Mouse (Mus musculus): ENCODE measurements around the gene Pitpnm3. TPM values are rescaled to one million over a fixed set of nuclear protein-coding genes. Genes with fewer than 3 reads are reported as not detected.

Pitpnm3 gene
- total and polyA plus RNA-seq, 2 experiments = 0.06 to 0.18 TPM

DNA sequence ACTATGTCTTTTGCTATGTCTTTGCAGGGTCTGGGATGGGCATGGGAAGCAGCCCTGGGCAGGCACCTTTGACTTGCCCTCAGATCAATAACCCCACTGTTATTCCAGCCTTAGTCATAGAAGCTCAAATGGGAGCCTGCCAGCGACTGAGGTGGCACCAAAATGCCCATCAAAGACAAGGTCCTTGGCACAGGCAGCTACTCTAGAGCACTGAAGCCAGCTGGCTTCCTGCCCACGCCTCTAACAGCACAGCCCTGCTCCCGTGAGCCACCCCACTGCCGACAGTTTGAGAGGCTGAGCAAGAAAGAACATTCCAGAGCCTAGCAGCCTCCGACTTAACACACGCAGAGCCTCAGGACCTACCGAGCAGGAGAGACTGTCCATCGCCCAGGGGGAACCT, 70.5 kb downstream of the Pitpnm3 start:
- H3K4me1 ChIP-seq (ENCODE audit: control insufficient read depth, insufficient read depth, low read length) = no peaks in the 10 kb centered on the region
- no peak overlapping the region for H3K4me3 ChIP-seq (ENCODE audit: insufficient read depth, low read depth, low read length)
- H3K27ac ChIP-seq (replicated peaks; ENCODE audit: insufficient read depth, low read depth, low read length) = no peak overlapping the region
- no peaks in the 10 kb centered on the region for H3K27me3 ChIP-seq (ENCODE audit: control insufficient read depth, insufficient read depth, low read length)
- no peaks in the 10 kb centered on the region for H3K79me2 ChIP-seq (ENCODE audit: control insufficient read depth, insufficient read depth, low read length)
- 56% methylated on average over 8 of the region's 8 CpGs for WGBS
- H3K9ac ChIP-seq (ENCODE audit: low read depth, low read length) = no peak overlapping the region
- DNase-seq (ENCODE audit: extremely low read depth, low read depth, low spot score) = peak; percentile 47
- TF ChIP-seq CTCF (IDR thresholded peaks at IDR 0.05; ENCODE audit: low read depth, low read length) = no peak
- no peak for TF ChIP-seq POLR2A (IDR thresholded peaks at IDR 0.05; ENCODE audit: extremely low read depth, insufficient read depth, low read length)
- H3K36me3 ChIP-seq (ENCODE audit: control insufficient read depth, insufficient read depth, low read length) = no peaks in the 10 kb centered on the region

DNA sequence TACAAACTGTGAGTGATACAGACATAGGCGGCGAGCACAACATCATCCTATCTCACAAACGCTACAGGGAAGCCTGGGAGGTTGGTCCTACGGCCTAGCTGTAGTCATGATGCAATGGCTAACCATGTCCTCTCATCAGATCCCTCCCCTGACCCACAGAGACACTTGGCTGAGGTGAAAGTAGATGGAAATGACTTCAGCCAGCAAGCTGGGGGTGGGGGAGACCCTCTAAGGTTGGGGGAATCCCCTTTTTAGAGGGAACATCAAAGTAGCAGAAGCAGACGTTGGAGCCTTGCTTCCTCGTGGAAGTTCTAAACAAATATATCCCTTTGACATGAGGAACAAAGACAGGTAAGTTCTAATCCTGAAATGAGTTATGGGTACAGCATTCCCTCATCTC, 71.2 kb downstream of the Pitpnm3 start:
- no peaks in the 10 kb centered on the region for H3K27me3 ChIP-seq (ENCODE audit: control insufficient read depth, insufficient read depth, low read length)
- H3K79me2 ChIP-seq (ENCODE audit: control insufficient read depth, insufficient read depth, low read length) = no peaks in the 10 kb centered on the region
- no peak overlapping the region for H3K4me3 ChIP-seq (ENCODE audit: insufficient read depth, low read depth, low read length)
- H3K9ac ChIP-seq (ENCODE audit: low read depth, low read length) = no peak overlapping the region
- H3K4me1 ChIP-seq (ENCODE audit: control insufficient read depth, insufficient read depth, low read length) = no peaks in the 10 kb centered on the region
- 82% methylated on average over 6 of the region's 6 CpGs for whole genome bisulfite sequencing
- no peak overlapping the region for H3K27ac ChIP-seq (replicated peaks; ENCODE audit: insufficient read depth, low read depth, low read length)
- no peak for DNase-seq (ENCODE audit: extremely low read depth, low read depth, low spot score)
- H3K36me3 ChIP-seq (ENCODE audit: control insufficient read depth, insufficient read depth, low read length) = no peaks in the 10 kb centered on the region
- TF ChIP-seq CTCF (IDR thresholded peaks at IDR 0.05; ENCODE audit: low read depth, low read length) = no peak
- TF ChIP-seq POLR2A (IDR thresholded peaks at IDR 0.05; ENCODE audit: extremely low read depth, insufficient read depth, low read length) = no peak

DNA sequence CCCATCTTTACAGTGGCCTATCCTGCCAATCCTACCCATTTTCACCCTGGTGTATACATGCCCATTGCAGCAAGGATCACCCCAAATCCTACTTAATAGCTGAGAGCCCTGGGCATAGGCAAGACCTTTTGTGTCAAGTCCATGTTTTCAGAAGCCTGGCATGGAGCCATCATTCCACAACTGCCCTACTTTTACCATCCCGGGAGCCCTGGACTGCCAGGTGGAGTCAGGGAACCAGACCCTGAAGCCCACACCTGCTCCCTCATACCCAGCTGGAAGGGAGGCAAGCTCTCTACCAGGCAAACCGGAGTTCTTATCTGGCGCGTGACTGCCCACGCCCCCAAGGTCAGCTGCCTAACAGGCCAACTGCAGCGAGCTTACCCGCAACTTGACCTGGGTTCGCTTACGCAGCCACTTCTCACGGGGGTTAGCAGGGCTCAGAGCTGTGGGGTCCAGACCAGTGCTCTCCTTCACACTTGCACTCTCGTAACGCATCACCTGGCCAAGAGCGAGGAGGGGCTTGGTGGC, 74.4 kb downstream of the Pitpnm3 start:
- H3K4me3 ChIP-seq (ENCODE audit: insufficient read depth, low read depth, low read length) = no peak overlapping the region
- no peaks in the 10 kb centered on the region for H3K4me1 ChIP-seq (ENCODE audit: control insufficient read depth, insufficient read depth, low read length)
- H3K9ac ChIP-seq (ENCODE audit: low read depth, low read length) = no peak overlapping the region
- no peaks in the 10 kb centered on the region for H3K79me2 ChIP-seq (ENCODE audit: control insufficient read depth, insufficient read depth, low read length)
- TF ChIP-seq POLR2A (IDR thresholded peaks at IDR 0.05; ENCODE audit: extremely low read depth, insufficient read depth, low read length) = no peak
- TF ChIP-seq CTCF (IDR thresholded peaks at IDR 0.05; ENCODE audit: low read depth, low read length) = no peak
- H3K27ac ChIP-seq (replicated peaks; ENCODE audit: insufficient read depth, low read depth, low read length) = no peak overlapping the region
- peaks cover 1% of the 10 kb centered on the region; the same call in 1 of the 2 replicates for H3K27me3 ChIP-seq (ENCODE audit: control insufficient read depth, insufficient read depth, low read length)
- no peak for DNase-seq (ENCODE audit: extremely low read depth, low read depth, low spot score)
- H3K36me3 ChIP-seq (ENCODE audit: control insufficient read depth, insufficient read depth, low read length) = no peaks in the 10 kb centered on the region
- WGBS = 49% methylated on average over 13 of the region's 13 CpGs

DNA sequence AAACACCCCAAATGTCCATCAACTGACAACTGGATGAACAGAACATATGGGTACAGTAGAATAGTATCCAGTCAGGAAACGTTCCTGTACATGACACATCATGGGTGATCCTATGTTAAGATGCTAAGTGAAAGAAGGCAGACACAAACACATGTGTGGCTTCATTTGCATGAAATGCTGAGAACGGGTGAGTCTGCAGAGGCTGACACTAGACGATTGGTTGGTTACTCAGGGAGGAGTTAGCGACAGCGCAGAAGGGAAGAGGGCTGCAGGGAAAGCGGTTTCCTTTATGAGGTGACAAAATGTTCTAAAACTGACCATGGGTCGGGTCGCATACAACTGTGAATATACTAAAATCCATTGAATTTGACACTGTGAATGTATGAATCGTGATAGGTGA, 75.2 kb downstream of the Pitpnm3 start:
- Histone ChIP-seq H3K36me3 (ENCODE audit: control insufficient read depth, insufficient read depth, low read length) (no peaks in the 10 kb centered on the region), H3K4me3 (ENCODE audit: insufficient read depth, low read depth, low read length) (no peak overlapping the region), H3K4me1 (ENCODE audit: control insufficient read depth, insufficient read depth, low read length) (no peaks in the 10 kb centered on the region), H3K27ac (replicated peaks; ENCODE audit: insufficient read depth, low read depth, low read length) (no peak overlapping the region), H3K27me3 (ENCODE audit: control insufficient read depth, insufficient read depth, low read length) (peaks cover 3% of the 10 kb centered on the region; the same call in 1 of the 2 replicates), H3K9ac (ENCODE audit: low read depth, low read length) (no peak overlapping the region), H3K79me2 (ENCODE audit: control insufficient read depth, insufficient read depth, low read length) (no peaks in the 10 kb centered on the region)
- no peak for DNase-seq (ENCODE audit: extremely low read depth, low read depth, low spot score)
- TF ChIP-seq POLR2A (IDR thresholded peaks at IDR 0.05; ENCODE audit: extremely low read depth, insufficient read depth, low read length) (no peak), CTCF (IDR thresholded peaks at IDR 0.05; ENCODE audit: low read depth, low read length) (no peak)
- WGBS = 81% methylated on average over 9 of the region's 9 CpGs

DNA sequence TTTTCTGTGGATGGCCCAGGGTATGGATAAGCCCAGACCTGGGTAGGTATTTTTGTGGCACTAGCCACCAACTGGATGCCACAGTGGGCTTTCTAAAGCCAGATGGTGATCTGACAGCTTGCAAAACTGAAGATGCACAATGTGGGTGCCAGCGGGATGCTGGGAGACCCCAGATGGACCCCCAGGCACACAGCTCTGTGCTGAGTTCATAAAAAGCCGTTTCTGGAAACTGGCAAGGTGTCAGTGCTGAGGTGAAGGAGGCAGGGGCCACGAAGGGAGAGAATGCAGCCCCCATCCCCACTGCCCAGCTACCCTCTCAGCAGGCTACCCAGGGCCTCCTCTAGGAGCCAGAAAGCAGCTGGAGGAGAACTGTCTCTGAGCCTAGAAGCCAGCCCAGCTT, 78.4 kb downstream of the Pitpnm3 start:
- Histone ChIP-seq H3K4me3 (ENCODE audit: insufficient read depth, low read depth, low read length) (no peak overlapping the region), H3K9ac (ENCODE audit: low read depth, low read length) (no peak overlapping the region), H3K27ac (replicated peaks; ENCODE audit: insufficient read depth, low read depth, low read length) (no peak overlapping the region), H3K36me3 (ENCODE audit: control insufficient read depth, insufficient read depth, low read length) (no peaks in the 10 kb centered on the region), H3K79me2 (ENCODE audit: control insufficient read depth, insufficient read depth, low read length) (no peaks in the 10 kb centered on the region), H3K4me1 (ENCODE audit: control insufficient read depth, insufficient read depth, low read length) (no peaks in the 10 kb centered on the region), H3K27me3 (ENCODE audit: control insufficient read depth, insufficient read depth, low read length) (peaks cover 3% of the 10 kb centered on the region; the same call in 1 of the 2 replicates)
- DNase-seq (ENCODE audit: extremely low read depth, low read depth, low spot score) = no peak
- WGBS = 63% methylated on average over 3 of the region's 3 CpGs
- TF ChIP-seq POLR2A (IDR thresholded peaks at IDR 0.05; ENCODE audit: extremely low read depth, insufficient read depth, low read length) (no peak), CTCF (IDR thresholded peaks at IDR 0.05; ENCODE audit: low read depth, low read length) (no peak)

DNA sequence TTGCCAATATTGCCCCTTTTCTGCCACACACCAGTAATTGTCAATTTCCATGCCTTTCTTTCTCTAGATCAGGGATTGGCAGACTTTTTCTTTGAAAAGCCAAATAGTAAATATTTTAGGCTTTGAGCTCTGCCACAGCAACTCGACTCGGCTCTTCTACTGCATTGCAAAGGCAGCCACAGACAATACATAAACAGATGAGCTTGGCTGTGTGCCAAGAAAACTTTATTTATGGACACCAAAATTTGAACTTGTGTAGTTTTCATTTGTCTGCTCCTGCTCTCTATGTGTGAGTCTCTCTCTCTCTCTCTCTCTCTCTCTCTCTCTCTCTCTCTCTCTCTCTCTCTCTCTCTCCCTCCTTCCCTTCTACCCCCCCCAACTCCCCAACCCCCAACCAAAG, 80.4 kb downstream of the Pitpnm3 start:
- H3K27me3 ChIP-seq (ENCODE audit: control insufficient read depth, insufficient read depth, low read length) = peaks cover 9% of the 10 kb centered on the region; the same call in 1 of the 2 replicates
- no peaks in the 10 kb centered on the region for H3K79me2 ChIP-seq (ENCODE audit: control insufficient read depth, insufficient read depth, low read length)
- 34% methylated on average over 2 of the region's 2 CpGs for WGBS
- H3K27ac ChIP-seq (replicated peaks; ENCODE audit: insufficient read depth, low read depth, low read length) = no peak overlapping the region
- no peaks in the 10 kb centered on the region for H3K36me3 ChIP-seq (ENCODE audit: control insufficient read depth, insufficient read depth, low read length)
- no peak overlapping the region for H3K4me3 ChIP-seq (ENCODE audit: insufficient read depth, low read depth, low read length)
- TF ChIP-seq POLR2A (IDR thresholded peaks at IDR 0.05; ENCODE audit: extremely low read depth, insufficient read depth, low read length) (no peak), CTCF (IDR thresholded peaks at IDR 0.05; ENCODE audit: low read depth, low read length) (no peak)
- DNase-seq (ENCODE audit: extremely low read depth, low read depth, low spot score) = no peak
- no peak overlapping the region for H3K9ac ChIP-seq (ENCODE audit: low read depth, low read length)
- no peaks in the 10 kb centered on the region for H3K4me1 ChIP-seq (ENCODE audit: control insufficient read depth, insufficient read depth, low read length)
